Mouse (Mus musculus): Measurements from ENCODE around the gene Gm44790.
"Not testable (repeated sequence)": the region's sequence is repeated elsewhere in the genome, so short reads cannot be mapped to it uniquely, and the experiment has no call there.

Gm44790 gene

GRCm38 (mm10) chr6:86426358-86426757 is at the start of gene Gm44790:
TSS of gene Gm44790 (plus strand) at chr6:86426658.
- DNase-seq (ENCODE audit: low spot score) = no peak

GRCm38 (mm10) chr6:86378341-86378740 is 48.1 kb upstream of the Gm44790 start:
- no peak for DNase-seq (ENCODE audit: low spot score)

DNA sequence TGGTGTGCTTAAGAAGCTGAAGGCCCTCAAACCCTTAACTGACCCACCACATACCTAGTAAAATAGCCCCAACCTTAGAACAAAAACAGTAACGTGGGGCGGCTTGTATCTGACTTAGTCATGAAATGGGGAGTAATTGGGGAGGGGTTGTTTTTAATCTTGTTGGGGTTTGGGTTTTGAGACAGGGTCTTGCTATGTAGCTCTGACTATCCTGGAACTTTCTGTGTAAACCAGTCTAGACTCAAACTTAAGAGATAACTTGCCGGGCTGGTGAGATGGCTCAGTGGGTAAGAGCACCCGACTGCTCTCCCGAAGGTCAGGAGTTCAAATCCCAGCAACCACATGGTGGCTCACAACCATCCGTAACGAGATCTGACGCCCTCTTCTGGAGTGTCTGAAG is 46.3 kb upstream of the Gm44790 start:
- not testable (repeated sequence) for DNase-seq (ENCODE audit: low spot score)

DNA sequence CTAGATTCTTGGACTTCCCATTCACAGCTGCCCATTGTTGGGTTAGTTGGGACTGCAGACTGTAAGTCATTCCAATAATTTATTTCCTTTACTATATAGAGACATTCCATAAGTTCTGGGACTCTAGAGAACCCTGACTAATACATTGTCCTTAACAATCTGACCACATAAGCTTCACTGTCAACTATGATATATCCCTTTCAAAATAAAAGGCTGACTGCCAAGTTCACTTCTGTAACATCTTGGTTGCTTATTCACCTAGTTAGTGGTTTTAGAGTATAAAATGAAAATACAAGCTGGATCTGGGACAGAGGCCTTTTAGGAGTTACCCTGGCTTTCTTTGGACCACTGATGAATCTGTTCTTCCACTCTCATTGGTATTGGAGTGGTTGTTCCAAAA is 43.9 kb upstream of the Gm44790 start:
- no peak for DNase-seq (ENCODE audit: low spot score)

DNA sequence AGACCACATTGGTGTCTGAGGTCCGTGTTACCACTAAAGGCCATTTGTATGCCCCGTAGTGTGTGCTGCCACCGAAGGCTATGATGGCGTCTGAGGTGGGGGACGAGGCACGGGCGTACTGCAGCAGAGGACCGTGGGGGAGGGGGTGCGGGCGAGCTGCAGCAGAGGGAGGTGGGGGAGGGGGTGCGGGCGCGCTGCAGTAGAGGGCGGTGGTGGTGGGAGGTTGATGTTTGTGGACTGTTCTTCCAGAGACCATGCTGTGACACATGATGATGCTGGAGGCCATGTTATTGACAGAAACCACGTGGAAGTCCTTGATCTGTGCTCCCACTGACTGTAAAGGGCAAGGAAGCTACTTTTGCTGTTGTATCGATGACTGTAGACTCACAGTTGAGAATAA is 43.1 kb upstream of the Gm44790 start:
- DNase-seq (ENCODE audit: low spot score) = no peak

- no peak for DNase-seq (ENCODE audit: low spot score)
Observed at GRCm38 (mm10) chr6:86384692-86385091, 41.8 kb upstream of the Gm44790 start.

DNA sequence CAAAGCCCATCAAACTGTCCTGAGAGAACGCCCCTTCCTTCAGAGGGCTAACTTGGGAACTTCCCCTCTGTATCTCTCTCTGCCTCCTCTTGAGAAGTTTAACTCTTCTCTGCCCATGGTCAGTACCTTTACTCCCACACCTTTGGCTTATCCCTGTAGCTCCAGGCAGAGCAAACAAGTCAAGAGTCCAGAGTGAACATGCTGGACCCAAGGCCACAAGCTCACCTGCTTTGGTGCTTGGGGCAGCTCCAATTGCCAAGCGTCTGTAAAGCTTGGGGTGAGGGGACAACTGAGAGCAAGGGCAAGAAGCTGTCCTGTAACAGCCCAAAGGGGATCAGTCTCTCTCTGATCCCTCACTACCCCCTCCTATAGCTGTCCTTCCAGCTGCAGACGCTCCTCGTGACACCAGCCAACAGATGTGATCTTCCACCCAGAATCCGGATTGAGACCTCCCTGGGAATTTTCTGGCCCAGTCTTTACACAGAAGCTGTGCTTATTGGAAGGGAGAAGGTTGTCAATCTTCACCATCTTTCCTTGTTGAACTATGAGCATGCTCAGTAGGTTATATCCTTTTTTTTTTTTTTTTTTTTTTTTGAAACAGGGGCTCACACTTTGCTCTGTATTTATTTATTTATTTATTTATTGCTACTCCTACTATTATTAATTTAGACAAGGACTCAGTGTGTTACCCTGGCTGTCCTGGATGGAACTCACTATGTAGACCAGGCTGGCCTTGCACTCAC is 40.9 kb upstream of the Gm44790 start:
- no peak for DNase-seq (ENCODE audit: low spot score)

DNA sequence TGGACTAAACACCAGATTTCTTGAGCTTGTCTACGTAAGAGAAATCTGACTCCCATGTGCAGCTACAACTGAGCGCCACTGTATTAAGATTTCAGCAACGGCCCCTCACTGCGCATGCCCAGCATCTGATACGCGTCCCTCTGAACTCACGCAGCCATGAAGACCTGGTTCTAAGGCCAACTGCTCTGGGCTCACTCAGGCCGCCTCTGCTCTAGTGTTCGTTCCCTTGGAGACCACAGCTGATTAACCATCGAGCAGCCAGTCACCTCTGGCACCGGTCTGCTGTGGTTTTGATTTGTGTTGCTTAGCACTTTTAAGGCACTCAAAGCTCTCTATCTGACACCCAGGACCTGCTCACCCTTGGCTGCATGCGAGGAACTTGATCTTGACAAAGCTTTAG is 39.1 kb upstream of the Gm44790 start:
- no peak for DNase-seq (ENCODE audit: low spot score)

DNA sequence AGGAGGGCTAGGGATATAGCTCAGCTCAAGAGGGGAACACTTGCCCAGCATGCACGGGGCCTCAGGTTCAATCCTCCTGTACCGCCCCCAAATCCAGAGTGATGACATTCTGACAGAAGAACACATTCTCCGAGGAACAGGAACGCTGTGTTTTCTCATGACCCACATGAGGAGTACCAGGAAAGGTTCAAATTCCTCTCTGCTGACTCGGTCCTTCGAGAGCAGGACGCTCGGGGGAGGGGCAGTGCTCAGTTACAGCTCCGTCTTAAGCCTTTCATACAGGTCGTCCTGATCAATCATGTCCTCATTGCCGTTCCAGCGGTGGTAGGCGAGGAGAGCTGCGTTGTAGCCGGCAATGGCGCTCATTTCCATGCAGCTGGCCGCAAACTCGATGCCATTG is 38.0 kb upstream of the Gm44790 start:
- DNase-seq (ENCODE audit: low spot score) = no peak

DNA sequence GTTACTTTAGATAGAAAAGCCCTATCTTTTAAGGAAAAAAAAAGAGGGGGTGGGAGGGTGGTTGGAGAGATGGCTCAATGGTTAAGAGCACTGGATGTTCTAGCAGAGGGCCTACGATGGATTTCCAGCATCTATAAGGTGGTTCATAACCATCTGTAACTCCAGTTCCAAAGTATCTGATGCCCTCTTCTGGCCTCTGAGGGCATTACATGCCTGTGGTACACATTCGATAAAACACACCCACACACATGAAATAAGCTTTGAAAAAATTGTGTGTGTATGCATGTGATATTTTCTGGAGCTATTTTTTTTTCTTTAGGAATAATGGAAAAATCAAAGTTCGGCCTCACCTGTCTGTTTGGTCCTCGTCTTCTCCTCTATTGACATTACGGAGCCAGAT is 35.1 kb upstream of the Gm44790 start:
- peak; percentile 14 for DNase-seq (ENCODE audit: low spot score)

DNA sequence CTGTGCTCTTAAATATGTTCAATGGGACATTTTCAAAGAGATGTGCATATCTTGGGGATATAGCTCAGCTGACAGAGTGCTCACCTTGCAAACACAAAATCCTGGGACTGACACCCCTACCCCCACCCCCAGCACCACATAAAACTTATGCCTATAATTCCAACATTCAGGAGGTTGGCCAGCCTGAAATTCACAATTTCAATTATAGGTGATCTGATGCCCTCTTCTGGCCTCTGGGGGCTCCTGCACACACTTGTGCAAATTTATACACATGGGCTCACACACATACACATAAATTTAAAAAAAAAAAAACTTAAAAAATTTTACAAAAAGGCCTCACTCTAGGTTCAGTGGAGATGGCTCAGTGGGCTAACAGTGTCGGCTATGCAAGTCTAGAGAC is 33.3 kb upstream of the Gm44790 start:
- DNase-seq (ENCODE audit: low spot score) = no peak

GRCm38 (mm10) chr6:86394078-86394720 is 32.3 kb upstream of the Gm44790 start:
- no peak for DNase-seq (ENCODE audit: low spot score)

DNA sequence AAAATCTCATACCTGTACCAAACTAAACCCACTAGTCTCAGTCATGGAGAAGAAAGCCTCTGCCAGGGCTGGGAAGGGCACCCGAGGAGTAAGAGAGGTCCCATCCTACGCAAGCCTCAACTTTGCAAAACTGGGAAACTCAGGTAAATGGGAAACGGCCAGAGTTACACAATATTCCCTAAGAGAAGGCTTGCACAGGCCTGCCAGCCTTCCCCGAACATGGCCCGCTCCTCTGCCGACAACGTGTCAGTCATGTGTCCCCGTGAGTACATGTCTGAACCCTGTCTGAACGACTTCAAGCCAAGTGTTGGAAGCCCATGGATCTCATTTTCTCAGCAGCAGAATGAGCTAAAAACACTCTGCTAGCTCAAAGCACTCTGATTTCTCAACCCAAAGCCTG is 31.4 kb upstream of the Gm44790 start:
- DNase-seq (ENCODE audit: low spot score) = no peak

DNA sequence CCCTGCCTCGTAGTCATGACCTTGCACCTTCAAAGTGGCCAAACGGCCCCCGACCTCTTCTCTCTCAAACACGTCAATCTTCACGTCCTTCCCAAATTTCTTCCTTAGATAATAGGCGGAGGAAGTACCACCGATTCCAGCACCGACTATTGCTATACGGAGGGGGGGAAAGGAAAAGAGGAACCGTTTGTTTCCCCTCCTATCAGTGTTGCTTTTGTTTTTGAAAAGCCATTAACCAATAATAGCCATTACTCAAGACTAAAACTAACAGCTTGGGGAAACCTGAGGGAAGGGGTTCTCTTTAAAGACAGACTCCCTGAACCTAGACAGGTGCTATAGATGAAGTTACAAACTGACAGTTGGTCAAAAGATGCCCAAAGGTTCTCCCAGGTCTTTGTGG is 30.5 kb upstream of the Gm44790 start:
- no peak for DNase-seq (ENCODE audit: low spot score)

GRCm38 (mm10) chr6:86396581-86397256 is 29.7 kb upstream of the Gm44790 start, which contains the start of gene Pcyox1:
TSS of gene Pcyox1 (minus strand) at chr6:86397154.
- peak; percentile 77 for DNase-seq (ENCODE audit: low spot score)

- DNase-seq (ENCODE audit: low spot score) = no peak
Observed at GRCm38 (mm10) chr6:86397257-86397980, 29.0 kb upstream of the Gm44790 start.

DNA sequence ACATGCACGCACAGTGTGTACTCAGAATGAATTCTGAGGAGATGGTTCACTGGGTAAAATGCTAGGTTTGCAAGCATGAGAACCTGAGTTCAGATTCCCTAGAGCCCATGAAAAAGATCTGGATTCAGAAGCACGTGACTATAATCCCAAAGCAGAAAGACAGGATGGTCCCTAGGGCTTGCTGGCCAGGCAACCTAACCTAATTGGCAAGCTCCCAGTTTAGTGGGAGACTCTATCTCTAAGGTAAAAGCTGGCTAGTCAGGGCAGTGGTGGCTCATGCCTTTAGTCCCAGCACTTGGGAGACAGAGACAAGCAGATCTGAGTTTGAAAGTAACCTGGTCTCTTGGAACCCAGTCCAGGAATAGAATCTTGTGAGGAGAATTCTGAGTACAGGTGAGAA is 27.5 kb upstream of the Gm44790 start:
- no peak for DNase-seq (ENCODE audit: low spot score)

- DNase-seq (ENCODE audit: low spot score) = no peak
Observed at GRCm38 (mm10) chr6:86399995-86400394, 26.5 kb upstream of the Gm44790 start.

DNA sequence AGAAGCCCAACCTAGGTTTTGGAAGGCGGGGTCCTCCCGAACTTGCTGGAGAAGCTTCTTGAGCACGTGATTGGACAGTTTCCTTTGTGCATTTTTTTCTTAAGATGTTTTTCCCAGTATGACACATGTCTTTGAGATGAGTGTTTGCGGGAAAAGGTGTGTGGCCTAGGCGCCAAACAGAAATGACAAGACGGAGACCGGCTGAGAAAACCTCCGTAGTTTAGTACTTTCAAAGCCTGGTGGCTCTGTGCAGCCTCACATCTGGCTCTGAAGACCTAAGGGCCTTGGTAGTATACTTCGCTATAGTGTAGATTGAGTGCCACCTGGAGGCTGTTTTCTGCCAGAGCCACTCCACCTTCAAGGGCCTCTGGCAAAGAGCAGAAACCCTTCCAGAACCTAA is 25.5 kb upstream of the Gm44790 start:
- peak; percentile 58 for DNase-seq (ENCODE audit: low spot score)

- no peak for DNase-seq (ENCODE audit: low spot score)
Observed at GRCm38 (mm10) chr6:86402681-86403607, 23.5 kb upstream of the Gm44790 start.

GRCm38 (mm10) chr6:86403728-86404099 is 22.7 kb upstream of the Gm44790 start:
- DNase-seq (ENCODE audit: low spot score) = peak; percentile 79

Measured in spleen, adult 12 weeks (tissue).